Mouse (Mus musculus) lung, embryonic 16.5 days (tissue): ENCODE measurements around the gene Adam12. TPM values are rescaled to one million over a fixed set of nuclear protein-coding genes. Genes with fewer than 3 reads are reported as not detected.

Source experiments
- microRNA-seq: library from miRNA; unstranded; fragments of <30 nt; microRNA quantifications from one replicate; pipeline ENCODE4, GENCODE M21; 2016
- polyA plus RNA-seq: library from polyadenylated mRNA; unstranded; fragments of >200 nt; fragmentation: Nextera tagmentation; extraction: Ambion mirVana; gene quantifications from 2 replicates; pipeline ENCODE4 v1.2.1, GENCODE M21; 2015

Gene Adam12
- polyA plus RNA-seq, 1 experiment from 2014 or later, result 15.3 TPM

Small RNA genes within 50 kb of the gene (microRNA-seq; reads per million reads assigned to microRNA genes)
- gene Gm23631, result not detected

Other genes with a start within 250 kb of the Adam12 start
- 0.20 and 0.21 TPM in 2 replicates for gene D7Ertd443e, start 153.5 kb upstream of the Adam12 start, polyA plus RNA-seq